Mouse (Mus musculus): Measurements from ENCODE around the gene Nsl1. TPM values are rescaled to one million over a fixed set of nuclear protein-coding genes. Genes with fewer than 3 reads are reported as not detected.

Gene Nsl1
- polyA plus RNA-seq, 1 experiment, result 2.6 TPM

DNA sequence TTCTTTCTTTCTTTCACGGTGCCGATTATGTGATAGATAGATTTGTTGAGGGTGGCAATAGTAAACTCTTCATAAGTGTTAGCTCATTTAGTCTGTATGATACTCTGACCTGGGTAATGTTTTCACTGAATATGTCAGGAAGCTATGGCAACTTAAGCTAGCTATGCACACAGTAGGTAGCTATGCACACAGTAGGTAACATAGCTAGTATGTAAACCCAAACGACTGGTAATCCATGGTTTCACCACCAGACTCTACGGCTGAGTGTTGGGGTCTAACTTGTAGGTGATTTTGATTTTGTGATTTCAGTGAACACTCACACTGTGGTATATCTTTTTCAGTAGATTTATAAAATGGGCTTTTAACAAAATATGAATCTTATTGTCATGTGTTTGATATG, 24.8 kb upstream of the Nsl1 start:
- peaks cover 2% of the 10 kb centered on the region; the same call in 1 of the 2 replicates for H3K4me1 ChIP-seq (ENCODE audit: control insufficient read depth, insufficient read depth, low read length)
- no peak for TF ChIP-seq POLR2A (IDR thresholded peaks at IDR 0.05; ENCODE audit: control insufficient read depth, low read depth, low read length)
- TF ChIP-seq CTCF (IDR thresholded peaks at IDR 0.05; ENCODE audit: control insufficient read depth, insufficient read depth, insufficient replicate concordance, low read depth, low read length), result no peak
- no peaks in the 10 kb centered on the region for H3K36me3 ChIP-seq (ENCODE audit: control insufficient read depth, insufficient read depth, low read length)
- no peak overlapping the region for H3K27ac ChIP-seq (ENCODE audit: control insufficient read depth, insufficient read depth, low read depth, low read length)
- no peaks in the 10 kb centered on the region for H3K27me3 ChIP-seq (ENCODE audit: control insufficient read depth, insufficient read depth, low read length)
- H3K4me3 ChIP-seq (ENCODE audit: control insufficient read depth, low read depth, low read length), result no peak overlapping the region; the same call in 1 of the 2 replicates

DNA sequence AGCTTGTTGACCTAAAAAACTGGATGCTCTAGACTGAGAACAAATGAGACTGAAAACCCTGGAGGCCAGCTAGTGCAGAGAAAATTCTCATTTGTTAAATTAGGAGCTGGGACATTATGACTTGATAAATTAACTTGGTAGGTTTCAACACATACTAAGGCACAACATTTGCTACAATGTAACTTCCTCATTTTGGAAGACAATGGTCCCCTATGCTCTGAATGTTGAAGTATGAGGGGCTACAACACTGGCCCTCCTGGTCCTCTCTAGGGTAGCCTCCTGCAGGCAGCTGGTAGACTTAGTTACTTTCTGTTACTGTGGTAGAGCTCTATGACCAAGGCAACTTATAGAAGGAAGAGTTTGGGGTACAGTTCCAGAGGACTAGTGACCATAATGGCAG, 21.5 kb upstream of the Nsl1 start:
- H3K4me3 ChIP-seq (ENCODE audit: control insufficient read depth, low read depth, low read length), result no peak overlapping the region
- no peaks in the 10 kb centered on the region for H3K36me3 ChIP-seq (ENCODE audit: control insufficient read depth, insufficient read depth, low read length)
- H3K27ac ChIP-seq (ENCODE audit: control insufficient read depth, insufficient read depth, low read depth, low read length), result no peak overlapping the region
- no peaks in the 10 kb centered on the region for H3K27me3 ChIP-seq (ENCODE audit: control insufficient read depth, insufficient read depth, low read length)
- TF ChIP-seq CTCF (IDR thresholded peaks at IDR 0.05; ENCODE audit: control insufficient read depth, insufficient read depth, insufficient replicate concordance, low read depth, low read length), result no peak
- peaks cover 2% of the 10 kb centered on the region; the same call in 1 of the 2 replicates for H3K4me1 ChIP-seq (ENCODE audit: control insufficient read depth, insufficient read depth, low read length)

DNA sequence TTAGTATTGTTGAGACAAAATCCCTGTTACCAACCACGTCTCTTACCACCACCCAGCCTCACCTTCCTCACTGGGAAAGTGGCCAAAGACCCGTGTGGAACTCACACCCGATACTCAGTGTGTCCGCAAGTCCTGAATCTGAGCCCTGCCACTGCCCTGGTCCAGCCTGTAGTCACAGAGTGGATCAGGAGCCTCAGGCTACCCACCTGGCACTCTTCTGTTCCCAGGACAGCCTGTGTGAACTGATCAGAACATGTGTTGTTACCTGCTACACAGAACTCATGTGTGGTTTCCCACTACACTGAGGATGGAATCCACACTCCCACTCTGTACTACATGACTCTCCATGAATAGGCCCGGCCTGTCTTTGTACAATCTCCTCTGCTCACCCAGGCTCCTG, 20.7 kb upstream of the Nsl1 start:
- Histone ChIP-seq H3K36me3 (ENCODE audit: control insufficient read depth, insufficient read depth, low read length) (no peaks in the 10 kb centered on the region), H3K27me3 (ENCODE audit: control insufficient read depth, insufficient read depth, low read length) (no peaks in the 10 kb centered on the region), H3K27ac (ENCODE audit: control insufficient read depth, insufficient read depth, low read depth, low read length) (no peak overlapping the region), H3K4me1 (ENCODE audit: control insufficient read depth, insufficient read depth, low read length) (peaks cover under 1% of the 10 kb centered on the region; the same call in 1 of the 2 replicates), H3K4me3 (ENCODE audit: control insufficient read depth, low read depth, low read length) (no peak overlapping the region)
- TF ChIP-seq CTCF (IDR thresholded peaks at IDR 0.05; ENCODE audit: control insufficient read depth, insufficient read depth, insufficient replicate concordance, low read depth, low read length) (no peak), POLR2A (IDR thresholded peaks at IDR 0.05; ENCODE audit: control insufficient read depth, low read depth, low read length) (no peak)

DNA sequence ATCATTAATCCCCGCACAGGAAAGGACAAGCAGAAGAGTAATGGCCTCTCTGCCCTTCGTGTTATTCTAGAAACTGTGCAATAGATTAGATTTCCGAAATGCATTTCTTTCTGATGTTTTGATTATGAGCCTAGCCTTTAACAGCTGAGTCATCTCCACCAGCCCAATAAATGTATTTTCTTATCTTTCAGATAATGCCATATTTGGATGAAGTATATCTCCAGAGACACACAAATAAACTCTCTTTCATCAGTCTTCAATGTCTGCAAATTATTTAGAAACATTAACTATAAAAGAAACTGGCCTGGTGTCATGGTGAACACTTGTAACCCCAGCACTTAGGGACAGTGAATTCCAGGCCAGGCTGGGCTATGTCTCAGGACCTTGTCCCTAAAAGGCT, 20.1 kb upstream of the Nsl1 start:
- H3K4me3 ChIP-seq (ENCODE audit: control insufficient read depth, low read depth, low read length), result no peak overlapping the region
- H3K36me3 ChIP-seq (ENCODE audit: control insufficient read depth, insufficient read depth, low read length), result no peaks in the 10 kb centered on the region
- TF ChIP-seq POLR2A (IDR thresholded peaks at IDR 0.05; ENCODE audit: control insufficient read depth, low read depth, low read length) (no peak), CTCF (IDR thresholded peaks at IDR 0.05; ENCODE audit: control insufficient read depth, insufficient read depth, insufficient replicate concordance, low read depth, low read length) (no peak)
- H3K27me3 ChIP-seq (ENCODE audit: control insufficient read depth, insufficient read depth, low read length), result no peaks in the 10 kb centered on the region
- no peak overlapping the region for H3K27ac ChIP-seq (ENCODE audit: control insufficient read depth, insufficient read depth, low read depth, low read length)
- no peaks in the 10 kb centered on the region for H3K4me1 ChIP-seq (ENCODE audit: control insufficient read depth, insufficient read depth, low read length)

DNA sequence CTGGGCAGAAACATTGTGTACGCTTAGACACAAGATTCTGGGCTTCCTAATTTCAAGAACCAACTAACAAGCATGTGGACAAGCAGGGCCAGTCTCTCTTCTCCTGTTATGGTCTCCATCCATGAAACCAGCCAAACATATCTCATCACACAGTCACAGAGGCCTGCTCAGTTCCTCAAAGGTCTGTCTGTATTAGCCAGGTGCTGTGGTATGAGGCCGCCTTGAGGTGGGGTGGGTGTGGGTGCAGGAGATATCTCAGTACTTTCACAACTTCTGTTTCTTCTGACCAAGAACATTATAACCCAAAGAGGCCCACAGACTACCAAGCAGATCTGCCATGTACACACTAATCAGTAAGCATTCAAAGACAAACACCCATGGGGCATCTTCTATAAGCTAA, 17.5 kb upstream of the Nsl1 start:
- H3K27ac ChIP-seq (ENCODE audit: control insufficient read depth, insufficient read depth, low read depth, low read length), result no peak overlapping the region
- TF ChIP-seq POLR2A (IDR thresholded peaks at IDR 0.05; ENCODE audit: control insufficient read depth, low read depth, low read length) (no peak), CTCF (IDR thresholded peaks at IDR 0.05; ENCODE audit: control insufficient read depth, insufficient read depth, insufficient replicate concordance, low read depth, low read length) (no peak)
- no peak overlapping the region for H3K4me3 ChIP-seq (ENCODE audit: control insufficient read depth, low read depth, low read length)
- no peaks in the 10 kb centered on the region for H3K4me1 ChIP-seq (ENCODE audit: control insufficient read depth, insufficient read depth, low read length)
- no peaks in the 10 kb centered on the region for H3K36me3 ChIP-seq (ENCODE audit: control insufficient read depth, insufficient read depth, low read length)
- no peaks in the 10 kb centered on the region for H3K27me3 ChIP-seq (ENCODE audit: control insufficient read depth, insufficient read depth, low read length)

DNA sequence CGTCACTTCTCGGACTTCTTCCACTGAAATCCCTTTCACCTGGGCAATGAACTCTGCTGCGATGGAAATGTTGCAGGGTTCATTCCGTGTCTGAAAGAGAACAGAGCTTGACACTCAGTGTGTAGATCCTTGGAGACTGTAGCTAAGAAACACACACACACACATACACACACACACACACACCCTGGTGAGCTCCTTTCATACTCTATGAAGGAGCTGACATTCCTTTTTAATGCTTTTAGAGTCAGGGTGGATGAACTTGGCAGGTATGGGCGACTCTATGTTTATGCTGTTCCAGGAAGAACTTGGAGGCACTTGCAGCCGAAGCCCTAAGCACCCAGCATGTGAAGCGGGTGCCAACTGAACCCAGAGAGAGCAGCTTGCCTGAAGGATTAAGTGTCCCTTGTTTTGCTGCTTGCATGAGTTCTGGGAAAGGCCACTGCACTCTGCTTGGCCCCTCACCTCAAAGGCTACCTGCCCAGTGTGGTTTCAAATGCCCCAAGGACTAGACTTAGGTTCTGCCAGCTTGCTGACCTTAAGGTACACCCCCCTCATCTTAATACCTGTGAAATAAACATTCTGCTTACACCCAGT, 16.5 kb upstream of the Nsl1 start:
- no peak for TF ChIP-seq POLR2A (IDR thresholded peaks at IDR 0.05; ENCODE audit: control insufficient read depth, low read depth, low read length)
- no peak for TF ChIP-seq CTCF (IDR thresholded peaks at IDR 0.05; ENCODE audit: control insufficient read depth, insufficient read depth, insufficient replicate concordance, low read depth, low read length)
- Histone ChIP-seq H3K4me3 (ENCODE audit: control insufficient read depth, low read depth, low read length) (no peak overlapping the region), H3K27ac (ENCODE audit: control insufficient read depth, insufficient read depth, low read depth, low read length) (no peak overlapping the region)

DNA sequence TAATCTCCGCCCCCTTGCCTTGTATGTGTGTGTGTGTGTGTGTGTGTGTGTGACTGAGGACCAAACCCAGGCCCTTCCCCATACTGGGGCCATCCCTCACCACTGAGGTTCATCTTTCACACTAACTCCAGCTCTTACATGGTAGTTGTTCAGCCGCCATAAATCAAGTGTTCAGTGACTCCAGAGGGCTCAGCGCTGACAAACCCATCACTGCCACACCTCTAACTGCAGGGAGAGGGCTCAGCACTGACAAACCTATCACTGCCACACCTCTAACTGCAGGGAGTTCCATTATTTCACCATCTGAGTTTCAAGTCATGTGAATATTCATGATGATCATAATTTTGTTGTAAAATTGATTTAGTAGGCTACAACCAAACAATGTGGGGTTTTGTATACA, 9.3 kb upstream of the Nsl1 start:
- Histone ChIP-seq H3K36me3 (ENCODE audit: control insufficient read depth, insufficient read depth, low read length) (peaks cover 3% of the 10 kb centered on the region; the same call in 1 of the 2 replicates), H3K4me3 (ENCODE audit: control insufficient read depth, low read depth, low read length) (no peak overlapping the region), H3K4me1 (ENCODE audit: control insufficient read depth, insufficient read depth, low read length) (no peaks in the 10 kb centered on the region), H3K27me3 (ENCODE audit: control insufficient read depth, insufficient read depth, low read length) (no peaks in the 10 kb centered on the region), H3K27ac (ENCODE audit: control insufficient read depth, insufficient read depth, low read depth, low read length) (no peak overlapping the region)
- TF ChIP-seq POLR2A (IDR thresholded peaks at IDR 0.05; ENCODE audit: control insufficient read depth, low read depth, low read length), result no peak
- no peak for TF ChIP-seq CTCF (IDR thresholded peaks at IDR 0.05; ENCODE audit: control insufficient read depth, insufficient read depth, insufficient replicate concordance, low read depth, low read length)

More for the DNA sequence above, 16.5 kb upstream of the Nsl1 start:
- H3K4me1 ChIP-seq (ENCODE audit: control insufficient read depth, insufficient read depth, low read length), result no peaks in the 10 kb centered on the region
- no peaks in the 10 kb centered on the region for H3K27me3 ChIP-seq (ENCODE audit: control insufficient read depth, insufficient read depth, low read length)
- H3K36me3 ChIP-seq (ENCODE audit: control insufficient read depth, insufficient read depth, low read length), result no peaks in the 10 kb centered on the region
